Mouse (Mus musculus) liver, postnatal 0 days (tissue): ENCODE data around the gene Tmprss13. TPM values are rescaled to one million over a fixed set of nuclear protein-coding genes. Genes with fewer than 3 reads are reported as not detected.

Experiments
- ATAC-seq: fragments of 200-750 bp; cut with Nextera tagmentation; 2 replicates; pipeline ENCODE4 v1.8.0; 2017; ENCODE audit warnings: mild to moderate bottlenecking, moderate library complexity
- DNase-seq: peaks from one replicate; pipeline ENCODE4 v3.0.0-alpha.2; 2016
- H3K27ac ChIP-seq: fragments of 300-500 bp; sonication (generic); 2 replicates; pipeline ENCODE4 v1.5.1; 2014; ENCODE audit warnings: antibody characterized with exemption, moderate library complexity, mild to moderate bottlenecking, low read depth
- H3K27me3 ChIP-seq: fragments of 300-500 bp; sonication (generic); 2 replicates; pipeline ENCODE4 v1.6.1; 2014; ENCODE audit warnings: low read length, control low read depth, mixed read lengths; ENCODE audit not compliant: insufficient read depth
- H3K36me3 ChIP-seq: fragments of 300-500 bp; sonication (generic); replicated peaks from 2 replicates; pipeline ENCODE4 v1.6.1; 2014; ENCODE audit warnings: mild to moderate bottlenecking, control low read depth, low read length, moderate library complexity, mixed read lengths; ENCODE audit not compliant: insufficient read depth
- H3K4me1 ChIP-seq: fragments of 300-500 bp; sonication (generic); 2 replicates; pipeline ENCODE4 v1.6.1; 2014; ENCODE audit warnings: antibody characterized with exemption, mild to moderate bottlenecking, control low read depth; ENCODE audit not compliant: insufficient read depth
- H3K4me2 ChIP-seq: fragments of 300-500 bp; sonication (generic); 2 replicates; pipeline ENCODE4 v1.6.1; 2014; ENCODE audit warnings: low read depth, mild to moderate bottlenecking, low read length, moderate library complexity, mixed read lengths
- H3K4me3 ChIP-seq: fragments of 300-500 bp; sonication (generic); 2 replicates; pipeline ENCODE4 v1.5.1; 2014; ENCODE audit warnings: low read depth, low read length
- H3K9ac ChIP-seq: fragments of 300-500 bp; sonication (generic); replicated peaks from 2 replicates; pipeline ENCODE4 v1.6.1; 2014; ENCODE audit warnings: mild to moderate bottlenecking, moderate library complexity
- H3K9me3 ChIP-seq: fragments of 300-500 bp; sonication (generic); 2 replicates; pipeline ENCODE4 v1.6.1; 2016; ENCODE audit warnings: mild to moderate bottlenecking, control low read depth, low read length, mixed read lengths
- CTCF ChIP-seq: sonication (generic); IDR thresholded peaks from 2 replicates; pipeline ENCODE4 v1.5.1; 2016; ENCODE audit warnings: antibody characterized with exemption, low read depth
- EP300 ChIP-seq: IDR thresholded peaks from 2 replicates; pipeline ENCODE4 v1.6.1; 2016; ENCODE audit warnings: antibody characterized with exemption, low read depth, mild to moderate bottlenecking
- WGBS: fragments of 180-500 bp; shearing (Covaris S2); extraction: QIAGEN DNeasy Blood & Tissue Kit; methylation state at CpG from one replicate; pipeline ENCODE4 v1.1.7; 2014; ENCODE audit not compliant: insufficient replicate concordance; 5-methylcytosine and 5-hydroxymethylcytosine counted together
- polyA plus RNA-seq: library from polyadenylated mRNA; unstranded; fragments of >200 nt; fragmentation: Nextera tagmentation; extraction: Ambion mirVana; gene quantifications from 2 replicates; pipeline ENCODE4 v1.2.1, GENCODE M21; 2015

Gene Tmprss13
- polyA plus RNA-seq, 1 experiment from 2014 or later: not detected

DNA sequence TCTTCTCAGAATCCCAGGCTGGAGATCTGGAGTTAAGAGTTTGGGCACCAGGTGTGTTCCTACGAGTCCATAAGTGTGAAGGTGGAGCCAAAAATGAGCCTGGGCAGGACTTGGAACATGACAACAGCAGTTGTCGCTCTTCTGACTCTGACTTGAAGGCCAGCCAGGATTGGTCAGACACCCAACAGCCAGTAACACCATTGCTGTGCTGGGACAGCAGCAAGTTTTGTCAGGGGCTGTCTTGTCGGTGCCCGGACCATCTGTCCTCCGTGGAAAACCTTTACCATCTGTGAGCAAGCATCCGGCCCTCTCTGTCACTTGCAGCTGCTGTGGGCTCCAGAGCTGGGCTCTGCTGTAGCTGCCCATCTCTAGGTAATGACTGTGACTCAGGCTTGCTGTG is 27.4 kb downstream of the Tmprss13 start:
- no peak overlapping the region for H3K27ac ChIP-seq
- H3K9ac ChIP-seq: no peak overlapping the region
- H3K4me2 ChIP-seq: no peak overlapping the region
- no peak for ATAC-seq
- H3K4me1 ChIP-seq: no peaks in the 10 kb centered on the region
- DNase-seq: no peak
- TF ChIP-seq CTCF (no peak), EP300 (no peak)
- H3K36me3 ChIP-seq: no peaks in the 10 kb centered on the region
- H3K27me3 ChIP-seq: no peaks in the 10 kb centered on the region
- H3K4me3 ChIP-seq: no peak overlapping the region
- no peaks in the 10 kb centered on the region for H3K9me3 ChIP-seq
- WGBS: 69% methylated on average over 6 of the region's 6 CpGs

DNA sequence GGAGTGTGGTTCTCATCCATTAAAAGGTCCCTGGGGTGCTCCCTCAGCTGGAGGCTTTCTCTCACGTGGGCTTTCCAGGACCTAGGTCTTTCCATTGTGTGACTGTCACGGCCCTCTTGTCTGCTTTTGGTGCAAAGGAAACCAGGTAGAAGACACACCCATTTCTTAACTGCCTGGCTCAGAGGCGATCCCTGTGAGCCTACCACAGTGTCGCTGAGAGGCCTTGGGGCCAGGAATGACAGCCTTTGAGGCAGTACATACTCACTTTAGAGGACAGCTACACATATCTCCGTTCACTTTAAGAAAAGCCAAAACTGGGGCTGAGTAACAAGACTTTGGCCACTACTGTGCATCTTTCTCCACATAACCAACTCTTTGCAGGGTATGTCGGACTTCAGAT is 29.7 kb downstream of the Tmprss13 start:
- H3K27ac ChIP-seq: no peak overlapping the region
- TF ChIP-seq CTCF (no peak), EP300 (no peak)
- no peak overlapping the region for H3K9ac ChIP-seq
- ATAC-seq (no peak), DNase-seq (no peak)
- 63% methylated on average over 6 of the region's 6 CpGs for WGBS
- H3K4me3 ChIP-seq: no peak overlapping the region
- H3K36me3 ChIP-seq: no peaks in the 10 kb centered on the region
- H3K4me2 ChIP-seq: no peak overlapping the region
- H3K4me1 ChIP-seq: no peaks in the 10 kb centered on the region
- no peaks in the 10 kb centered on the region for H3K9me3 ChIP-seq
- 0 out of 2 replicates have a peak, but pooled peaks cover 3% of the 10 kb centered on the region for H3K27me3 ChIP-seq

DNA sequence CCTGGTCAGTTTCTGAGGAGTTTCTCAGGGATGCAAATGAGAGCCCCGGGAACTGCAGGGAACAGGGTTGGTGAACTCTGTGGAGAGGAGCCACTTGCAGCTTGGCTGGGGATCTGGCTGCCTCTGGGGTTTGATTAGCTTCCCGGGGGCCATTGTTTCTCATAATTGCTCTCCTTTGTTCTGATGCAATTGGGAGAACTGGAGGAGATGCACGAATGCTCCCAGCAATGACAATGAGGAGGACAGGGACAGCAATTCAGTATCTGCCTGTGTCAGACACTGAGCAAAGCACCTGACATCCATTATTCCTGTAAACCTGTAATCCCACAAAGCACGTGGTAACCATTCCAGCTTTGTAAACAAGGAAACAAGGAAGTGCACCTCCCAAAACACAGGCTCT is 30.3 kb downstream of the Tmprss13 start:
- 37% methylated on average over 4 of the region's 4 CpGs for WGBS

DNA sequence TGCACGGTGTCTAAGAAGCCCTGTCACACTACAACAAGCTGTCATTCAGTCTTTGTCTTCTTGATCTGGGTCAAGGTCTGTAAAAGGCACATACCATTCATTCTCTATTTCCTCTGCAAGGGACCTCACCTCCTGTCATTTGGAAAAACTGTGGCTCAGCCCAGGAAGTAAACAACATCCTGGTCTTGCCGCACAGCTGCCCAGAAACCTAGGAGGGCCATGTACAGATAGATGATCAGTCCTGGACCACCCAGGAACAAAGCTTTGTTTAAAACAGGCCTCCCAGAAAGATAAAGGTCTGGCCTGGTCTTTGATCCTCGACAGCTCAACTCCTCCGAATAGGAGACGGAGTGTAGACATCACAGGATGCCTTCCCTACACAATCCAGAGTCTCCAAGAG is 31.0 kb downstream of the Tmprss13 start:
- no peak for TF ChIP-seq EP300
- no peak for TF ChIP-seq CTCF
- DNase-seq (no peak), ATAC-seq (no peak)
- Histone ChIP-seq H3K36me3 (no peaks in the 10 kb centered on the region), H3K4me2 (no peak overlapping the region), H3K9ac (no peak overlapping the region), H3K9me3 (no peaks in the 10 kb centered on the region), H3K27me3 (0 out of 2 replicates have a peak, but pooled peaks cover 3% of the 10 kb centered on the region), H3K27ac (no peak overlapping the region), H3K4me1 (no peaks in the 10 kb centered on the region), H3K4me3 (no peak overlapping the region)
- 40% methylated on average over 5 of the region's 5 CpGs for WGBS

More for the DNA sequence above, 30.3 kb downstream of the Tmprss13 start:
- ATAC-seq (no peak), DNase-seq (no peak)
- no peak overlapping the region for H3K4me3 ChIP-seq
- no peaks in the 10 kb centered on the region for H3K4me1 ChIP-seq
- H3K27me3 ChIP-seq: 0 out of 2 replicates have a peak, but pooled peaks cover 3% of the 10 kb centered on the region
- H3K9me3 ChIP-seq: no peaks in the 10 kb centered on the region
- H3K4me2 ChIP-seq: no peak overlapping the region
- no peak overlapping the region for H3K27ac ChIP-seq
- no peak overlapping the region for H3K9ac ChIP-seq
- TF ChIP-seq CTCF (no peak), EP300 (no peak)
- no peaks in the 10 kb centered on the region for H3K36me3 ChIP-seq

DNA sequence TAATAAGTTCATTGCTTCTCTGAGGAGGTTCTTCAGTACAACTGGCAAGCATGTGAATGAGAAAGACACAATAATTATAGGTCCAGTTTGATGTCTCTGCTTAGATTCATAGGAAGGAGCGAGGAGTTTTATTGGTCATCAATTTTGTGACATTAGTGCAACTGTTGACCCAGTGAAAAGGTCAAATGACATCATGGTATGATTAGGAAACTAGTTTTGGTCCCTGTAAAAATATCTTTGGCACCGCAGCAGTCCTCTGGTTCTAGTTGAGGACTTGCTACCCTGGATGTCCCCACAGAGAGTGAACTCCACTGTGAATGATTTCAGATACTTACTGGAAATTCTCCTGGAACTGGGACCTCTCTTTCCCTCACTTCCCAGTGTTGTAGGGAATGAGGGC is 36.3 kb downstream of the Tmprss13 start:
- ATAC-seq: no peak
- 0 out of 2 replicates have a peak, but pooled peaks cover 3% of the 10 kb centered on the region for H3K27me3 ChIP-seq
- no peak overlapping the region for H3K4me3 ChIP-seq
- no peak for DNase-seq
- H3K9me3 ChIP-seq: no peaks in the 10 kb centered on the region
- H3K27ac ChIP-seq: no peak overlapping the region
- TF ChIP-seq CTCF (no peak), EP300 (no peak)
- 69% methylated on average over 2 of the region's 2 CpGs for WGBS
- no peaks in the 10 kb centered on the region for H3K36me3 ChIP-seq
- H3K4me2 ChIP-seq: no peak overlapping the region
- H3K4me1 ChIP-seq: no peaks in the 10 kb centered on the region
- no peak overlapping the region for H3K9ac ChIP-seq

DNA sequence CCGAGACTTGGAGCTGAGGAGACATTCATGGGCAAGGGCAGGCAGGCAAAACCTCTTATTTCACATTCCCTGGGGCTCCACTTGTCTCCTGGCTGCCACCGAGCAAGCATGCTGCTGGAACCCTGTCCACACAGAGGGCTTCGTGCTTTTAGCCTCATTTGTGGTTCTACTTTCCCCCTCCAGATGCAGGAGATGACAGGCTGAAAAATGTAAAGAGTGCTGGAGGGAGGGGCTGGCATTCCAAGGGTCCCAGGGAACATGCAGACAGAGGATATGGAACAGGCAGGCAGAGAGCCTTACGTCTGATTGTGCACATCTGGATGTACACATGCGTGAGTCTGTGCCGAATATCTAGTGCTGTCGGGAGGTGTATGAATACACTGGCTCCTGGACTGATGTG is 39.5 kb downstream of the Tmprss13 start:
- ATAC-seq (no peak), DNase-seq (no peak)
- TF ChIP-seq CTCF: no peak
- TF ChIP-seq EP300: no peak
- Histone ChIP-seq H3K4me2 (no peak overlapping the region), H3K27ac (no peak overlapping the region), H3K4me1 (no peaks in the 10 kb centered on the region), H3K4me3 (no peak overlapping the region), H3K27me3 (no peaks in the 10 kb centered on the region), H3K9ac (no peak overlapping the region), H3K9me3 (no peaks in the 10 kb centered on the region), H3K36me3 (no peaks in the 10 kb centered on the region)
- WGBS: 68% methylated on average over 7 of the region's 7 CpGs

DNA sequence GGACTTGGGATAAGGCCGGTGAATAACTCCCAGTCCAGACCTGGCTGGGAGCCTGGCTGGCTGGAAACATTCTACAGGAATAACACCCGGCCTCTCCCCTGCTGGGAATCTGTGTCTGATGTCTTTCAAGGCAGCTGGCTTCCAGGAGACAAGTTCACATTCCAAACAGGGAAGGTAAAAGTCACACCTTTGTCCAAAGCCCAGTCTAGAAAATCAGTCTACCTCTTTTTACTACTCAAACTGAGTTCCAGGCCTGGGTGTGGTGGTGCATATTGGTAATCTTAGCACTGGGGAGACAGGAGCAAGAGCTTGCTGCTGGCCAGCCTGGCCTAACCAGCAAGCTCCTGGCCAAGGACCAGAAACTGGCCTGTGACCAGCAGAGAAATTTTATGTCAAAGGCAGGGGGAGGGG is 43.2 kb downstream of the Tmprss13 start:
- ATAC-seq (no peak), DNase-seq (no peak)
- H3K9me3 ChIP-seq: no peaks in the 10 kb centered on the region
- H3K36me3 ChIP-seq: no peaks in the 10 kb centered on the region
- H3K4me1 ChIP-seq: no peaks in the 10 kb centered on the region
- H3K9ac ChIP-seq: no peak overlapping the region
- H3K4me3 ChIP-seq: no peak overlapping the region
- TF ChIP-seq EP300: no peak
- no peak for TF ChIP-seq CTCF
- 58% methylated on average over 2 of the region's 2 CpGs for WGBS
- no peak overlapping the region for H3K4me2 ChIP-seq
- H3K27me3 ChIP-seq: 0 out of 2 replicates have a peak, but pooled peaks cover 3% of the 10 kb centered on the region
- H3K27ac ChIP-seq: no peak overlapping the region
